Mouse (Mus musculus): ENCODE results near the gene Gimap9. TPM values are rescaled to one million over a fixed set of nuclear protein-coding genes. Genes with fewer than 3 reads are reported as not detected.

Gimap9 gene
- total and polyA plus RNA-seq, 2 experiments from 2014 or later: 1.2 to 2.1 TPM

DNA sequence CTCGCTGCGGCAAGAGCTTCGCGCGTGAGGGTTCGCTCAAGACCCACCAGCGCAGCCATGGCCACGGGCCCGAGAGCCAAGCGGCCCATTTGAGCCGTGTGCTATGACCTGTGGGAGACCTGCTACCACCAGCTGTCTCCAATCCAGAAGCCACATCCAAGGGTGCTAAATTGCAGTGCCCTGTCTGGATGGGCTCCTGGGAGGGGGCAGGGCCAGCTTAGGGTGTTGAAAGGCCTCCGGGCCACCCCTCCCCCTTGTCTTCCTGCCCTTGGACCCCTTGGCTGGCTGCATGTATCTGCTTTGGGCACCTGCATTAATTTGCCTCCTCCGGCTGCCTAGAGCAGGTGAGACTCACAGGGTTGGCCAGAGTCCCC, 46.3 kb upstream of the Gimap9 start:
- DNase-seq (ENCODE audit: low spot score) (no peak), ATAC-seq (peak; percentile 4)
- no peak for TF ChIP-seq CTCF (IDR thresholded peaks at IDR 0.05; ENCODE audit: low read depth)
- peak overlapping the region; percentile 65 for H3K4me2 ChIP-seq (ENCODE audit: low read depth, low read length)
- H3K36me3 ChIP-seq (ENCODE audit: insufficient read depth, low read length): no peaks in the 10 kb centered on the region; the same call in 1 of the 2 replicates
- no peaks in the 10 kb centered on the region for H3K27me3 ChIP-seq (ENCODE audit: insufficient read depth, low read length)
- no peaks in the 10 kb centered on the region for H3K9me3 ChIP-seq (ENCODE audit: low read length)
- 17% methylated on average over 13 of the region's 13 CpGs for WGBS
- peaks cover 8% of the 10 kb centered on the region for H3K4me1 ChIP-seq (ENCODE audit: insufficient read depth, low read length)
- H3K27ac ChIP-seq: peak overlapping the region; percentile 70; the same call in 1 of the 2 replicates
- H3K4me3 ChIP-seq (ENCODE audit: low read length): peak overlapping the region; percentile 39
- peak overlapping the region; percentile 56 for H3K9ac ChIP-seq (replicated peaks; ENCODE audit: low read length)

DNA sequence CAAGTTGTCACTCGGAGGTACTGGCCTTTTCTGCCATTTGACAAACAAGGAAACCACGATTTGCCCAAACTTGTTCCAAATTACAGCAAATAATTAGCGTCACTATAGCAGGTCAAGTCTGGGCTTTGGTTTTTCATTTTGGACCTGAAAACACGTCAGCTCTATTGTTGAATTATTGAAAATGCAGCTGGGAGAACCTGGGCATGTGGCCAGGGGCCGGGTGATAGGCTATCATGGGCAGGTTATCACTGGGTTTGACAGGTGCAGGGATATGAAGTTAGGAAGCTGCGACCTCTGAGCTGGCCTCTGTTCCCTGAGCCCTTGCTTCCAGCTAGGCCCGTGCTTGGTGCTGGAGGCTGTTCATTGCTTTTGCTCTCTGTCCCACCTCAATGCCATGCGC, 45.1 kb upstream of the Gimap9 start:
- 91% methylated on average over 8 of the region's 8 CpGs for WGBS
- no peak overlapping the region for H3K4me2 ChIP-seq (ENCODE audit: low read depth, low read length)
- H3K9me3 ChIP-seq (ENCODE audit: low read length): no peaks in the 10 kb centered on the region
- peaks cover 8% of the 10 kb centered on the region for H3K4me1 ChIP-seq (ENCODE audit: insufficient read depth, low read length)
- H3K36me3 ChIP-seq (ENCODE audit: insufficient read depth, low read length): no peaks in the 10 kb centered on the region; the same call in 1 of the 2 replicates
- no peak overlapping the region for H3K9ac ChIP-seq (replicated peaks; ENCODE audit: low read length)
- no peak overlapping the region for H3K27ac ChIP-seq
- H3K27me3 ChIP-seq (ENCODE audit: insufficient read depth, low read length): no peaks in the 10 kb centered on the region
- no peak overlapping the region for H3K4me3 ChIP-seq (ENCODE audit: low read length)
- no peak for TF ChIP-seq CTCF (IDR thresholded peaks at IDR 0.05; ENCODE audit: low read depth)
- ATAC-seq (no peak), DNase-seq (ENCODE audit: low spot score) (no peak)

DNA sequence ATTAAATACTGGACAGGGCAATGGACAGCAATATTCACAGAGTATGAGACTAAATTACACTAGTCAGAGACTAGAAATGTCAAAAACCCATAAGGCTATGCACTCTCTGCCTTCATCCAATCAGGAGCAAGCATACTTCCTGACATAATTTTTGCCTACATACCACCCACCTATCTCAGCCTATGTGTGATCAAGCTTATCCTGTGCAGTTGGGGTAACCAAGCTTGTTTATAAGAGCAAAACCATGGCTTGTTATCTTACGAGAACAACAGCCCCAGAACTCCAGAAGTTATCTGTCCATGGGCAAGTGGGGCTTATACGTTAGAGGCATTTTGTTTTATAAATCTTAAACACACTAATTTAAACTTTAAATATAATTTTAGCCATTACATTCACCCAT, 40.8 kb upstream of the Gimap9 start:
- 91% methylated on average over 2 of the region's 2 CpGs for WGBS

GRCm38 (mm10) chr6:48636515-48636914, 39.4 kb upstream of the Gimap9 start:
- no peak overlapping the region for H3K4me3 ChIP-seq (ENCODE audit: low read length)
- DNase-seq (ENCODE audit: low spot score) (peak; percentile 10), ATAC-seq (no peak)
- TF ChIP-seq CTCF (IDR thresholded peaks at IDR 0.05; ENCODE audit: low read depth): no peak
- H3K27ac ChIP-seq: no peak overlapping the region
- no peak overlapping the region for H3K4me2 ChIP-seq (ENCODE audit: low read depth, low read length)
- no peaks in the 10 kb centered on the region for H3K4me1 ChIP-seq (ENCODE audit: insufficient read depth, low read length)
- 35% methylated on average over 6 of the region's 6 CpGs for WGBS
- H3K9me3 ChIP-seq (ENCODE audit: low read length): no peaks in the 10 kb centered on the region
- H3K36me3 ChIP-seq (ENCODE audit: insufficient read depth, low read length): no peaks in the 10 kb centered on the region; the same call in 1 of the 2 replicates
- no peak overlapping the region for H3K9ac ChIP-seq (replicated peaks; ENCODE audit: low read length)
- H3K27me3 ChIP-seq (ENCODE audit: insufficient read depth, low read length): no peaks in the 10 kb centered on the region

More for the DNA sequence above, 40.8 kb upstream of the Gimap9 start:
- no peaks in the 10 kb centered on the region for H3K9me3 ChIP-seq (ENCODE audit: low read length)
- TF ChIP-seq CTCF (IDR thresholded peaks at IDR 0.05; ENCODE audit: low read depth): no peak
- ATAC-seq (no peak), DNase-seq (ENCODE audit: low spot score) (no peak)
- H3K4me1 ChIP-seq (ENCODE audit: insufficient read depth, low read length): no peaks in the 10 kb centered on the region
- no peak overlapping the region for H3K4me3 ChIP-seq (ENCODE audit: low read length)
- no peaks in the 10 kb centered on the region; the same call in 1 of the 2 replicates for H3K36me3 ChIP-seq (ENCODE audit: insufficient read depth, low read length)
- no peak overlapping the region for H3K9ac ChIP-seq (replicated peaks; ENCODE audit: low read length)
- no peaks in the 10 kb centered on the region for H3K27me3 ChIP-seq (ENCODE audit: insufficient read depth, low read length)
- H3K27ac ChIP-seq: no peak overlapping the region
- H3K4me2 ChIP-seq (ENCODE audit: low read depth, low read length): no peak overlapping the region

GRCm38 (mm10) chr6:48637811-48638500, 38.0 kb upstream of the Gimap9 start:
- H3K9ac ChIP-seq (replicated peaks; ENCODE audit: low read length): no peak overlapping the region
- no peak overlapping the region for H3K4me2 ChIP-seq (ENCODE audit: low read depth, low read length)
- no peak for TF ChIP-seq CTCF (IDR thresholded peaks at IDR 0.05; ENCODE audit: low read depth)
- no peak overlapping the region for H3K27ac ChIP-seq
- 63% methylated on average over 6 of the region's 6 CpGs for WGBS
- ATAC-seq: no peak
- H3K36me3 ChIP-seq (ENCODE audit: insufficient read depth, low read length): no peaks in the 10 kb centered on the region
- H3K4me3 ChIP-seq (ENCODE audit: low read length): no peak overlapping the region
- no peak for DNase-seq (ENCODE audit: low spot score)
- no peaks in the 10 kb centered on the region for H3K4me1 ChIP-seq (ENCODE audit: insufficient read depth, low read length)
- H3K9me3 ChIP-seq (ENCODE audit: low read length): no peaks in the 10 kb centered on the region
- no peaks in the 10 kb centered on the region for H3K27me3 ChIP-seq (ENCODE audit: insufficient read depth, low read length)

- no peak for DNase-seq (ENCODE audit: low spot score)
- no peak for TF ChIP-seq CTCF (IDR thresholded peaks at IDR 0.05; ENCODE audit: low read depth)
- Histone ChIP-seq H3K9ac (replicated peaks; ENCODE audit: low read length) (no peak overlapping the region), H3K4me3 (ENCODE audit: low read length) (no peak overlapping the region), H3K9me3 (ENCODE audit: low read length) (no peaks in the 10 kb centered on the region), H3K4me2 (ENCODE audit: low read depth, low read length) (no peak overlapping the region), H3K27me3 (ENCODE audit: insufficient read depth, low read length) (no peaks in the 10 kb centered on the region), H3K4me1 (ENCODE audit: insufficient read depth, low read length) (no peaks in the 10 kb centered on the region), H3K27ac (no peak overlapping the region), H3K36me3 (ENCODE audit: insufficient read depth, low read length) (no peaks in the 10 kb centered on the region)
- ATAC-seq: no peak
- WGBS: 77% methylated on average over 2 of the region's 2 CpGs
Observed at GRCm38 (mm10) chr6:48638553-48638952, 37.4 kb upstream of the Gimap9 start.

DNA sequence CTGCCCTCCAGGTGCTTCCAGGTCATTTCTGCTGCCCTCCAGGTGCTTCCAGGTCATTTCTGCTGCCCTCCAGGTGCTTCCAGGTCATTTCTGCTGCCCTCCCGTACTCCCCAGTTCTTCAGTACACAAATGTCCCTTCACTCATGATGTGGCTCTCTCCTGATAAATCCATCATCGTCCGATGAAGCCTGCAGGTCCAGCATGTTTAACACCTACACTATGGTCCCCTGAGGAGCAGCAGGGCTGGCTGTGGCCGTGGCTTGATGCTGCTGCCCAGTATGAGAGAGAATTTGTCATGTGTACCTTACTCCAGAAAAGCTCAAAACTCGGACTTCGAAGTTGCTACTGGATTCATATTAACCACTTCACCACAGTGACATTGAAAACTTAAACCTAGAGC, 34.5 kb upstream of the Gimap9 start:
- 78% methylated on average over 6 of the region's 6 CpGs for WGBS
- ATAC-seq (no peak), DNase-seq (ENCODE audit: low spot score) (no peak)
- H3K36me3 ChIP-seq (ENCODE audit: insufficient read depth, low read length): no peaks in the 10 kb centered on the region
- no peak for TF ChIP-seq CTCF (IDR thresholded peaks at IDR 0.05; ENCODE audit: low read depth)
- no peak overlapping the region for H3K4me3 ChIP-seq (ENCODE audit: low read length)
- H3K4me2 ChIP-seq (ENCODE audit: low read depth, low read length): no peak overlapping the region
- H3K4me1 ChIP-seq (ENCODE audit: insufficient read depth, low read length): no peaks in the 10 kb centered on the region
- H3K27ac ChIP-seq: no peak overlapping the region
- no peak overlapping the region for H3K9ac ChIP-seq (replicated peaks; ENCODE audit: low read length)
- H3K9me3 ChIP-seq (ENCODE audit: low read length): no peaks in the 10 kb centered on the region
- H3K27me3 ChIP-seq (ENCODE audit: insufficient read depth, low read length): no peaks in the 10 kb centered on the region
